Mouse (Mus musculus): ENCODE data around the gene Arhgef10l. TPM values are rescaled to one million over a fixed set of nuclear protein-coding genes. Genes with fewer than 3 reads are reported as not detected.

Gene Arhgef10l
- polyA plus RNA-seq, 1 experiment from 2014 or later, result 23.6 TPM

DNA sequence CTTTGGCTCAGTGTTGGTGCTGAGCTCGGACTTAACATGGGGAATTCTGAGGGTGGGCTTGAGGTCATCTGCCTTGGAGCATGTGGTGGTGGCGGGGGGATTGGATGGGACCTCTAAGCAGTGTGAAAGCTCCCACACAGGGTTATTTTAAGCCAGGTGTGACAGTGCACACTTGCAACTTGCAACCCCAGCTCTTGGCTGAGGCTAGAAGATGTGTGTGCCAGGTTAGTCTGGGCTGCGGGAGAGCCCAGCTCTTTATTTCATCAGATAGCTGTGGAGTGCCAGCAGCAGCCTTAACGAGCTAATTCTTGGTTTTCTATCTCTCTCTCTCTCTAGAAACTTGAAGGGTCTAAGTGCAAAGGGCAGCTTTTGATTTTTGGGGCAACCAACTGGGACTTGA, 41.8 kb upstream of the Arhgef10l start:
- H3K4me1 ChIP-seq (replicated peaks; ENCODE audit: control insufficient read depth, insufficient read depth, low read length), result peaks cover 17% of the 10 kb centered on the region
- DNase-seq (ENCODE audit: low spot score), result no peak
- WGBS, result 77% methylated on average over 4 of the region's 4 CpGs

GRCm38 (mm10) chr4:140704166-140704565, 38.4 kb upstream of the Arhgef10l start:
- Histone ChIP-seq H3K9me3 (ENCODE audit: control insufficient read depth, low read length) (no peaks in the 10 kb centered on the region), H3K27me3 (ENCODE audit: control insufficient read depth, insufficient read depth, low read length) (peaks cover 5% of the 10 kb centered on the region), H3K36me3 (ENCODE audit: control insufficient read depth, insufficient read depth, low read length) (peaks cover 9% of the 10 kb centered on the region), H3K9ac (ENCODE audit: low read length) (peak overlapping the region; percentile 98), H3K4me3 (ENCODE audit: low read depth, low read length) (peak overlapping the region; percentile 99), H3K4me2 (ENCODE audit: low read depth, low read length, severe bottlenecking) (peak overlapping the region; percentile 89), H3K4me1 (replicated peaks; ENCODE audit: control insufficient read depth, insufficient read depth, low read length) (peaks cover 25% of the 10 kb centered on the region), H3K27ac (ENCODE audit: low read depth, low read length) (peak overlapping the region; percentile 100)
- ATAC-seq (replicated peaks; ENCODE audit: low FRiP score) (no peak), DNase-seq (ENCODE audit: low spot score) (no peak)
- WGBS, result 40% methylated on average over 4 of the region's 4 CpGs

More for the DNA sequence above, 41.8 kb upstream of the Arhgef10l start:
- H3K9ac ChIP-seq (ENCODE audit: low read length), result no peak overlapping the region
- peaks cover 34% of the 10 kb centered on the region for H3K36me3 ChIP-seq (ENCODE audit: control insufficient read depth, insufficient read depth, low read length)
- no peak overlapping the region for H3K27ac ChIP-seq (ENCODE audit: low read depth, low read length)
- H3K27me3 ChIP-seq (ENCODE audit: control insufficient read depth, insufficient read depth, low read length), result no peaks in the 10 kb centered on the region
- ATAC-seq (replicated peaks; ENCODE audit: low FRiP score), result no peak
- H3K4me2 ChIP-seq (ENCODE audit: low read depth, low read length, severe bottlenecking), result no peak overlapping the region
- no peak overlapping the region for H3K4me3 ChIP-seq (ENCODE audit: low read depth, low read length)
- H3K9me3 ChIP-seq (ENCODE audit: control insufficient read depth, low read length), result no peaks in the 10 kb centered on the region

DNA sequence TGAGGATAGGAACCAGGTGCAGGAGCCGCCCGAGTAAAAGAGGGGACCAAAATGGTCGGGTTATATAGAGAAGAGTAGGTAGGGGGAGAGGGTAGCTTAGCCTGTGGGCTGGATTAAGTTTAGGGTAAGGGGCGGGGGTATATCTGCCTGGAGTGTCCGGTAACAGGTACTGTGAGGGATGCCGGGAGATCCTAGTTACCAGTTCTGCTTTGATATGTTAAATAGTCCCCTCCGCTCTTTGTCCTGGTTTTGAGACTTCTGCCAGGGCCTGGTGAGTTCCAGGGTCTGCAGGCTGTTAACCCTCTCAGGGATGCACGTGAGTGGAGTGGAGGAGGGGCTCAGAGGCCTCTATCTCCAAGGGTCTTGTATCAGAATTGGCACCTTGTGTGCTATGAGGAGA, 37.8 kb upstream of the Arhgef10l start:
- 3% methylated on average over 8 of the region's 8 CpGs for WGBS
- Histone ChIP-seq H3K4me1 (replicated peaks; ENCODE audit: control insufficient read depth, insufficient read depth, low read length) (peaks cover 25% of the 10 kb centered on the region), H3K27ac (ENCODE audit: low read depth, low read length) (peak overlapping the region; percentile 100), H3K4me3 (ENCODE audit: low read depth, low read length) (peak overlapping the region; percentile 99), H3K9ac (ENCODE audit: low read length) (peak overlapping the region; percentile 98), H3K9me3 (ENCODE audit: control insufficient read depth, low read length) (no peaks in the 10 kb centered on the region), H3K27me3 (ENCODE audit: control insufficient read depth, insufficient read depth, low read length) (peaks cover 10% of the 10 kb centered on the region), H3K36me3 (ENCODE audit: control insufficient read depth, insufficient read depth, low read length) (peaks cover 4% of the 10 kb centered on the region), H3K4me2 (ENCODE audit: low read depth, low read length, severe bottlenecking) (peak overlapping the region; percentile 89)
- peak; percentile 76 for DNase-seq (ENCODE audit: low spot score)
- ATAC-seq (replicated peaks; ENCODE audit: low FRiP score), result peak; percentile 32

GRCm38 (mm10) chr4:140702611-140703327, 37.0 kb upstream of the Arhgef10l start:
- peak overlapping the region; percentile 99 for H3K4me3 ChIP-seq (ENCODE audit: low read depth, low read length)
- H3K4me1 ChIP-seq (replicated peaks; ENCODE audit: control insufficient read depth, insufficient read depth, low read length), result peaks cover 25% of the 10 kb centered on the region
- H3K9me3 ChIP-seq (ENCODE audit: control insufficient read depth, low read length), result no peaks in the 10 kb centered on the region
- H3K27ac ChIP-seq (ENCODE audit: low read depth, low read length), result peak overlapping the region; percentile 100
- H3K4me2 ChIP-seq (ENCODE audit: low read depth, low read length, severe bottlenecking), result peak overlapping the region; percentile 89
- DNase-seq (ENCODE audit: low spot score) (peak; percentile 93), ATAC-seq (replicated peaks; ENCODE audit: low FRiP score) (peak; percentile 71)
- H3K9ac ChIP-seq (ENCODE audit: low read length), result peak overlapping the region; percentile 98
- 0% methylated on average over 20 of the region's 68 CpGs for WGBS
- peaks cover 12% of the 10 kb centered on the region for H3K27me3 ChIP-seq (ENCODE audit: control insufficient read depth, insufficient read depth, low read length)
- peaks cover under 1% of the 10 kb centered on the region; the same call in 1 of the 2 replicates for H3K36me3 ChIP-seq (ENCODE audit: control insufficient read depth, insufficient read depth, low read length)

DNA sequence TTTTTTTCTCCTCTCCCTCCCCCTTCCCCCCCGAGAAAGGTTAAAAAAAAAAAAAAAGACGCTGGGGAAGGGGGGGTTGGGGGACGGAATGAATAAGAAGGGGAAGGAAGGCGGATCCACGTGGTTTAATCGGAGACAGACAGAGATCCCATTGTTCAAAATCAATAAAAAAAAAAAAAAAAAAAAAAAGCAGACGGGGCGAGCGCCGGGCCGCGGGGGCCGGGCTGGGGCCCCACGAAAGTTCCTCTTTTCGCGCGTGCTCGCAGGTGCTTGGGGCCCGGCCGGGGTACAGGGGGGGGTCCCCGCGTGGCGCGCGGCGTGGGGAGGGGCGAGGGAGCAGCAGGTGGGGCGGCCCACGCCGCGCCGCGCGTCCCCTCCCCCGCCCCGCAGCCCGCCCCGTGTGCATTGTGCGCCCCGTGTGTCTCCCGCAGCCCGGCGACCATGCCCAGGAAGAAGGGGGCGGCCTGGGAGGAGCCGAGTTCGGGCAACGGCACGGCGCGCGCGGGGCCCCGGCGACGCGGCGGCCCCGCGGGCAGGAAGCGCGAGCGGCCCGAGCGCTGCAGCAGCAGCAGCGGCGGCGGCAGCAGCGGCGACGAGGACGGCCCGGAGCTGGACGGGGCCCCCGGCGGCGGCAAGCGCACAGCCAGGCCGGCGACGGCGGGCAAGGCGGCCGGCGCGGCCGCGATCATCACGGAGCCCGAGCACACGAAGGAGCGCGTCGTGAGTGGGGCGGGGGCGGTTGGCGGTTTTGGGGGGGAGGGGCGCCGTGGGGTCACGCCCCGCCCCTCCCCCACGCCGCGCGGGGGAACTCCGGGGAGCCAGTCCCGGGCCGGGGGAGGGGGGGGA, 36.1 kb upstream of the Arhgef10l start:
- under 1% methylated on average over 63 of the region's 107 CpGs for WGBS
- H3K9ac ChIP-seq (ENCODE audit: low read length), result peak overlapping the region; percentile 98
- peak overlapping the region; percentile 99 for H3K4me3 ChIP-seq (ENCODE audit: low read depth, low read length)
- peak; percentile 83 for DNase-seq (ENCODE audit: low spot score)
- ATAC-seq (replicated peaks; ENCODE audit: low FRiP score), result peak; percentile 34
- peaks cover 25% of the 10 kb centered on the region for H3K4me1 ChIP-seq (replicated peaks; ENCODE audit: control insufficient read depth, insufficient read depth, low read length)
- H3K27me3 ChIP-seq (ENCODE audit: control insufficient read depth, insufficient read depth, low read length), result peaks cover 12% of the 10 kb centered on the region
- peak overlapping the region; percentile 89 for H3K4me2 ChIP-seq (ENCODE audit: low read depth, low read length, severe bottlenecking)
- peak overlapping the region; percentile 100 for H3K27ac ChIP-seq (ENCODE audit: low read depth, low read length)
- no peaks in the 10 kb centered on the region for H3K9me3 ChIP-seq (ENCODE audit: control insufficient read depth, low read length)
- H3K36me3 ChIP-seq (ENCODE audit: control insufficient read depth, insufficient read depth, low read length), result no peaks in the 10 kb centered on the region; the same call in 1 of the 2 replicates

- Histone ChIP-seq H3K27ac (ENCODE audit: low read depth, low read length) (peak overlapping the region; percentile 100), H3K4me3 (ENCODE audit: low read depth, low read length) (peak overlapping the region; percentile 99), H3K36me3 (ENCODE audit: control insufficient read depth, insufficient read depth, low read length) (no peaks in the 10 kb centered on the region; the same call in 1 of the 2 replicates), H3K4me1 (replicated peaks; ENCODE audit: control insufficient read depth, insufficient read depth, low read length) (peaks cover 25% of the 10 kb centered on the region), H3K9me3 (ENCODE audit: control insufficient read depth, low read length) (no peaks in the 10 kb centered on the region), H3K4me2 (ENCODE audit: low read depth, low read length, severe bottlenecking) (peak overlapping the region; percentile 89), H3K27me3 (ENCODE audit: control insufficient read depth, insufficient read depth, low read length) (peaks cover 12% of the 10 kb centered on the region), H3K9ac (ENCODE audit: low read length) (peak overlapping the region; percentile 98)
- ATAC-seq (replicated peaks; ENCODE audit: low FRiP score) (peak; percentile 74), DNase-seq (ENCODE audit: low spot score) (peak; percentile 92)
- under 1% methylated on average over 61 of the region's 61 CpGs for WGBS
Observed at GRCm38 (mm10) chr4:140701049-140701715, 35.4 kb upstream of the Arhgef10l start.

- Histone ChIP-seq H3K9ac (ENCODE audit: low read length) (peak within 1 kb of the TSS; percentile 98), H3K27me3 (ENCODE audit: control insufficient read depth, insufficient read depth, low read length) (peaks cover 12% of the 10 kb centered on the region), H3K36me3 (ENCODE audit: control insufficient read depth, insufficient read depth, low read length) (no peaks in the 10 kb centered on the region; the same call in 1 of the 2 replicates), H3K9me3 (ENCODE audit: control insufficient read depth, low read length) (no peaks in the 10 kb centered on the region), H3K4me3 (ENCODE audit: low read depth, low read length) (peak within 1 kb of the TSS; percentile 99), H3K27ac (ENCODE audit: low read depth, low read length) (peak within 1 kb of the TSS; percentile 100), H3K4me1 (replicated peaks; ENCODE audit: control insufficient read depth, insufficient read depth, low read length) (peaks cover 25% of the 10 kb centered on the region), H3K4me2 (ENCODE audit: low read depth, low read length, severe bottlenecking) (peak within 1 kb of the TSS; percentile 89)
- 5% methylated on average over 20 of the region's 20 CpGs for WGBS
- no peak for ATAC-seq (replicated peaks; ENCODE audit: low FRiP score)
- DNase-seq (ENCODE audit: low spot score), result no peak
Observed at GRCm38 (mm10) chr4:140700269-140701018, 34.6 kb upstream of the Arhgef10l start, which contains the start of gene Rcc2. Gene Rcc2, plus strand, starts transcription at chr4:140700541.

All from forebrain, embryonic 11.5 days (tissue).